Mouse (Mus musculus): ENCODE results near the gene Lgals4.

DNA sequence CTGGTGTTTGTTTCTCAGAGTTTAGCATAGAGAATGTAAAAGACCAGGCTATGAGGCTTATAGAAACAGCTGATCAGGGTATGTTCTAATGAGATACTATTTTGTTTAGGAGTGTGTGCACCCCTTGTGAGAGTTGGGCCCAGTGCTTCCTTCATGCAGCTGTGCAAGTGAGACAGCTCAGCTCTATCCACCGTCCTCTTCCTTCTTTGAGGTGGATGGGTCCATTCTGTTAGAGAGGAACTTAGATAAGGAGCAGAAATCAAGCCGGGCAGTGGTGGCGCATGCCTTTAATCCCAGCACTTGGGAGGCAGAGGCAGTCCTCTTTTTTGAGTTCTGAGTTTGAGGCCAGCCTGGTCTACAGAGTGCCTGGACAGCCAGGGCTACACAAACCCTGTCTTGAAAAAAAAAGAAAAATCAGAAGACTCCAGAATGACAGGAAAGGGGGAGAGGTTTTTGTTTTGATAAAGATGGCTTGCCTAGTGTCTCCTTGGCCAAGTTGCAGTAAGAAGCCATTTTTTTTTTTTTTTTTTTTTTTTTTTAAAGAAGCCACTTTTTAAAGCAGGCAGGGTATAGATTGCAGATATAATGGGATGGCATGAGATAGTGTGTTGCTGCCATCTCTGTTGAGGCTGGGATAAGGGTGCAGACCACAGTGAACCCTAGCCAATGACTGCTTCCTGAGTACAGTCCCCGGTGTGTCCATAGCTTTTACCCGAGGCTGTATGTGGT is 19.2 kb upstream of the Lgals4 start:
- TF ChIP-seq CTCF (IDR thresholded peaks at IDR 0.05; ENCODE audit: low read depth, low read length) (no peak), EP300 (IDR thresholded peaks at IDR 0.05; ENCODE audit: insufficient read depth, low read depth, low read length) (no peak)
